Mouse (Mus musculus): ENCODE data around the gene Def6. TPM values are rescaled to one million over a fixed set of nuclear protein-coding genes. Genes with fewer than 3 reads are reported as not detected.

Def6 gene
- polyA plus RNA-seq, 1 experiment: 26.5 TPM

- peaks cover 14% of the 10 kb centered on the region for H3K4me1 ChIP-seq (ENCODE audit: control insufficient read depth, insufficient read depth, low read length)
- H3K4me3 ChIP-seq (ENCODE audit: insufficient read depth, low read length): no peak overlapping the region
- TF ChIP-seq POLR2A (IDR thresholded peaks at IDR 0.05; ENCODE audit: low read depth, low read length) (no peak), CTCF (IDR thresholded peaks at IDR 0.05; ENCODE audit: borderline replicate concordance, insufficient read depth, low read length) (peak; percentile 62)
- no peak overlapping the region for H3K27ac ChIP-seq (ENCODE audit: insufficient read depth, low read length)
These were observed 52.4 kb downstream of the Def6 start for GRCm38 (mm10) chr17:28259890-28260542.

- Histone ChIP-seq H3K27ac (ENCODE audit: insufficient read depth, low read length) (no peak overlapping the region), H3K4me3 (ENCODE audit: insufficient read depth, low read length) (no peak overlapping the region), H3K4me1 (ENCODE audit: control insufficient read depth, insufficient read depth, low read length) (peaks cover 14% of the 10 kb centered on the region)
- no peak for TF ChIP-seq CTCF (IDR thresholded peaks at IDR 0.05; ENCODE audit: borderline replicate concordance, insufficient read depth, low read length)
- TF ChIP-seq POLR2A (IDR thresholded peaks at IDR 0.05; ENCODE audit: low read depth, low read length): no peak
These were observed 52.9 kb downstream of the Def6 start for GRCm38 (mm10) chr17:28260543-28260909.

GRCm38 (mm10) chr17:28261795-28262194 lies 54.2 kb downstream of the Def6 start:
- H3K27ac ChIP-seq (ENCODE audit: insufficient read depth, low read length): no peak overlapping the region
- no peak for TF ChIP-seq CTCF (IDR thresholded peaks at IDR 0.05; ENCODE audit: borderline replicate concordance, insufficient read depth, low read length)
- no peak for TF ChIP-seq POLR2A (IDR thresholded peaks at IDR 0.05; ENCODE audit: low read depth, low read length)

GRCm38 (mm10) chr17:28263181-28263894 lies 55.8 kb downstream of the Def6 start:
- Histone ChIP-seq H3K4me1 (ENCODE audit: control insufficient read depth, insufficient read depth, low read length) (no peaks in the 10 kb centered on the region), H3K27ac (ENCODE audit: insufficient read depth, low read length) (no peak overlapping the region), H3K4me3 (ENCODE audit: insufficient read depth, low read length) (no peak overlapping the region)
- TF ChIP-seq CTCF (IDR thresholded peaks at IDR 0.05; ENCODE audit: borderline replicate concordance, insufficient read depth, low read length): no peak
- no peak for TF ChIP-seq POLR2A (IDR thresholded peaks at IDR 0.05; ENCODE audit: low read depth, low read length)

More at GRCm38 (mm10) chr17:28261795-28262194, 54.2 kb downstream of the Def6 start:
- peaks cover 8% of the 10 kb centered on the region for H3K4me1 ChIP-seq (ENCODE audit: control insufficient read depth, insufficient read depth, low read length)
- H3K4me3 ChIP-seq (ENCODE audit: insufficient read depth, low read length): no peak overlapping the region

- Histone ChIP-seq H3K4me1 (ENCODE audit: control insufficient read depth, insufficient read depth, low read length) (no peaks in the 10 kb centered on the region), H3K4me3 (ENCODE audit: insufficient read depth, low read length) (no peak overlapping the region), H3K27ac (ENCODE audit: insufficient read depth, low read length) (no peak overlapping the region)
- TF ChIP-seq POLR2A (IDR thresholded peaks at IDR 0.05; ENCODE audit: low read depth, low read length): no peak
- no peak for TF ChIP-seq CTCF (IDR thresholded peaks at IDR 0.05; ENCODE audit: borderline replicate concordance, insufficient read depth, low read length)
These were observed 59.7 kb downstream of the Def6 start for GRCm38 (mm10) chr17:28267251-28267650.

- no peaks in the 10 kb centered on the region for H3K4me1 ChIP-seq (ENCODE audit: control insufficient read depth, insufficient read depth, low read length)
- no peak overlapping the region for H3K27ac ChIP-seq (ENCODE audit: insufficient read depth, low read length)
- TF ChIP-seq CTCF (IDR thresholded peaks at IDR 0.05; ENCODE audit: borderline replicate concordance, insufficient read depth, low read length) (no peak), POLR2A (IDR thresholded peaks at IDR 0.05; ENCODE audit: low read depth, low read length) (no peak)
- H3K4me3 ChIP-seq (ENCODE audit: insufficient read depth, low read length): no peak overlapping the region
These were observed 62.6 kb downstream of the Def6 start for GRCm38 (mm10) chr17:28270165-28270564.

- TF ChIP-seq POLR2A (IDR thresholded peaks at IDR 0.05; ENCODE audit: low read depth, low read length) (no peak), CTCF (IDR thresholded peaks at IDR 0.05; ENCODE audit: borderline replicate concordance, insufficient read depth, low read length) (no peak)
- Histone ChIP-seq H3K4me1 (ENCODE audit: control insufficient read depth, insufficient read depth, low read length) (no peaks in the 10 kb centered on the region), H3K27ac (ENCODE audit: insufficient read depth, low read length) (no peak overlapping the region)
These were observed 64.1 kb downstream of the Def6 start for GRCm38 (mm10) chr17:28271537-28272266.

GRCm38 (mm10) chr17:28272281-28272680 lies 64.7 kb downstream of the Def6 start:
- H3K27ac ChIP-seq (ENCODE audit: insufficient read depth, low read length): no peak overlapping the region
- H3K4me1 ChIP-seq (ENCODE audit: control insufficient read depth, insufficient read depth, low read length): no peaks in the 10 kb centered on the region
- TF ChIP-seq CTCF (IDR thresholded peaks at IDR 0.05; ENCODE audit: borderline replicate concordance, insufficient read depth, low read length): no peak
- TF ChIP-seq POLR2A (IDR thresholded peaks at IDR 0.05; ENCODE audit: low read depth, low read length): no peak
- H3K4me3 ChIP-seq (ENCODE audit: insufficient read depth, low read length): no peak overlapping the region

More at GRCm38 (mm10) chr17:28271537-28272266, 64.1 kb downstream of the Def6 start:
- H3K4me3 ChIP-seq (ENCODE audit: insufficient read depth, low read length): no peak overlapping the region

GRCm38 (mm10) chr17:28272837-28273236 lies 65.3 kb downstream of the Def6 start:
- no peaks in the 10 kb centered on the region for H3K4me1 ChIP-seq (ENCODE audit: control insufficient read depth, insufficient read depth, low read length)
- TF ChIP-seq POLR2A (IDR thresholded peaks at IDR 0.05; ENCODE audit: low read depth, low read length) (no peak), CTCF (IDR thresholded peaks at IDR 0.05; ENCODE audit: borderline replicate concordance, insufficient read depth, low read length) (no peak)
- no peak overlapping the region for H3K27ac ChIP-seq (ENCODE audit: insufficient read depth, low read length)

More at GRCm38 (mm10) chr17:28272837-28273236, 65.3 kb downstream of the Def6 start:
- H3K4me3 ChIP-seq (ENCODE audit: insufficient read depth, low read length): no peak overlapping the region

Data from embryonic fibroblast, embryonic 13.5 days (primary cell).